Mouse (Mus musculus): Measurements from ENCODE around the gene Psmd12.

Psmd12 gene

GRCm38 (mm10) chr11:107510362-107511269, 31.3 kb downstream of the Psmd12 start:
- peak; percentile 51 for DNase-seq (ENCODE audit: extremely low spot score)

- peak; percentile 47 for DNase-seq (ENCODE audit: extremely low spot score)
Observed at GRCm38 (mm10) chr11:107511954-107512353, 32.7 kb downstream of the Psmd12 start.

DNA sequence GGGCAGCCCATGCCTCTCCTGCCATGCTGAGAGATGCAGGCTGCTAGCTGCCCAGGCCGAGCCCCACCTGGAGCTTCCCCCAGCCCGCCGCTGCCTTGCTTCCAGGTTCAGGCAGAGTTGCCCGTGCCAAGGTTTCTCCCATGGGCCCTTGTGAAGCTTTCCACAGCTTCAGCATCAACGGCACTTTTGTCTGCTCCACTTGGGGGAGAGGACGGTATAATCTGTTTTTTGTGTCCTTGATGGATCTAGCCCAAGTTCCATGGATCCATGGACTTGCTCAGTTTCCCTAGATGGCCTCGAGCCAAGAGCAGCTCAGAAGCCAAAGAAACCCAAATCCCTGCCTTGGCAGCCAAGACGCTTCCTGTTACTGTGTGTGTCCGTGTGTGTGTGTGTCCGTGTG, 33.8 kb downstream of the Psmd12 start:
- no peak for DNase-seq (ENCODE audit: extremely low spot score)

- no peak for DNase-seq (ENCODE audit: extremely low spot score)
Observed at GRCm38 (mm10) chr11:107516387-107516786, 37.1 kb downstream of the Psmd12 start.

GRCm38 (mm10) chr11:107518645-107519429, 39.6 kb downstream of the Psmd12 start:
- DNase-seq (ENCODE audit: extremely low spot score) = no peak

GRCm38 (mm10) chr11:107521153-107521552, 41.9 kb downstream of the Psmd12 start:
- DNase-seq (ENCODE audit: extremely low spot score) = no peak

DNA sequence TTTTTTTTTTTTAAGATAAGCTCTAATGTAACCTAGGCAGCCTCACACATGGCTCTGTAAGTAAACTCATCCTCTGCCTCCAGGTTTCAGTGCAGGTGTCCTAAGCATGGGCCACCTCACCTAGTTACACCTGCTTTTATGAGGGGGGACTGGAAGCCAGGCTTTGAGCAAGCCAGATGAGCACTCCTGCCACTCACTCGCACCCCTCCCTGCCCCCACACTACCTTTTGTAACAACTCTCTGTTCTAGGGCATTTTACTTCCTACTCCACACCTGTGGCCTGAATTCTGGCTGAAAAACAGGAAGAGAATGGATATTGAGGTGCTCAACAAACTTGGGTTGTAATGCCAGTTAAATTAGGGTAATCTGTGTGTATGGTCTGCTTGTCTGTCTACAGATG, 45.7 kb downstream of the Psmd12 start:
- no peak for DNase-seq (ENCODE audit: extremely low spot score)

GRCm38 (mm10) chr11:107527632-107528031, 48.3 kb downstream of the Psmd12 start:
- DNase-seq (ENCODE audit: extremely low spot score) = no peak

DNA sequence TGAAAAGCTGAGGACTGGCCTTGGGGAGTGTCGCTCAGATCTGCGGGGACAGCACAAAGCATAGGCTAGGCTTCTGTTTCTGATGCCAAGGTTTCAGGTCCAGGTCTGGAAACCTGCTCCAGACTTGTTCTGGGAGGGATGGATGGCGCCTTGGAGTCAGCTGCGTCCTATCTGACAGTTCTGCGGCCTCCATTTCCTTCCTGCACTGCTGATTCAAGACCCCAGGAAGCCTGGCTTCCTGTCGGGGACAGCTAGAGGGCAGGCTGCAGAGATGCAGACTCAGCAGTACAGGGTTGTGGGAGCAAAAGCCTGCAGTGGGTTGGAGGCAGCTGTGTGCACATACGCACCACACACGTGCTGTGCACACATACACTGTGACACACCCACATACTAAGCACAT, 50.0 kb downstream of the Psmd12 start:
- DNase-seq (ENCODE audit: extremely low spot score) = no peak

- no peak for DNase-seq (ENCODE audit: extremely low spot score)
Observed at GRCm38 (mm10) chr11:107531445-107531844, 52.2 kb downstream of the Psmd12 start.

DNA sequence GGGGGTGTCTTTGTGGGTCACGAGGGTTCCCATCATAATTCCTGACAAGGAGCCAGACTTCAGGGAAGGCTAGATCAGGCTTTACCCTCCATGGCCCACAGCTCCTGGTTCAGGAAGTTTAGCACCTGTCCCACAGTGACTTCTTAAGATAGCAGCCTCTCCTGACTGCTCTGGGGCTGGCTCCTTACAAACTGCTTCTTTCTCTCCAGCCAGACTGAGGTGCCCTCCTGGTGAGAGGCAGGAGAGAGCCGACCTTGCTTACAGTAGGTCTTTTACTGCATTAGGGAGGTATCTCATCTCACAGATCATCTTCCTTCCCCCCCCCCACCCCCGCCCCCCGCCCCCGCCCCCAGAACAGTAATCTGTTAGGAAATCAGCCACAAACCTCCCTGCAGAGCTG, 53.0 kb downstream of the Psmd12 start:
- DNase-seq (ENCODE audit: extremely low spot score) = no peak

DNA sequence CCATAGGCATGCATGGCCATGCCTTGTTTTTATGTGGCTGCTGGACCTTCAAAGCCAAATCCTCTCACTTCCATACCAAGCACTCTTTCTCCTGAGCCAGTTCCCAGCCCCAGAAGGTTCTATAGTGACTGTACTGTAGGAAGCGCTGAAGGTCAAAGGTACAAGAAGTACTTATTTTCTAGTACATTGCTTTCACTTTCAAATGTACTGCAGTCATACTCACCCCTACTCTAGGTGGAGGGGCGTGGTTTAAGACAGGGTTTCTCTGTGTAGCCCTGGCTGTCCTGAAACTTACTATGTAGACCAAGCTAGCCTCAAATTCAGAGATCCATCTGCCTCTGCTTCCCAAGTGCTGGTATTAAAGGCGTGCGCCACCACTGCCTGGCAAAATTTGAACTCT, 59.7 kb downstream of the Psmd12 start:
- no peak for DNase-seq (ENCODE audit: extremely low spot score)

DNA sequence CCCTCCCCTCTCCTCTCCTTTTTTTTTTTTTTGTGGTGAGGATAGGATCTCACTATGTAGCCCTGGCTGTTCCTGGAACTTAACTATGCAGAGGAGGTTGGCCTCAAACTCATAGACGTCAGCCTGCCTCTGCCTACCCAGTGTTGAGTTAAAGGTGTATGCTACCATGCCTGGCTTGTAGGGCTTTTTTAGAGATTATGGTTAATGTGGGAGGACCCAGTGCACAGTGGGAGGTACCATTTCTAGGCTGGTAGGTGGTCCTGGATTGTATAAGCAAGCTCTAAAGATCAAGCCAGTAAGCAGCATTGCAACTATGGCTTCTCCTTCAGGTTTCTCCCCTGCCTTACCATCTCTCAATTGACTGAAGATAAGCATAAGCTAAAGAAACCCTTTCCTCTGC, 61.1 kb downstream of the Psmd12 start:
- no peak for DNase-seq (ENCODE audit: extremely low spot score)

- DNase-seq (ENCODE audit: extremely low spot score) = peak; percentile 25
Observed at GRCm38 (mm10) chr11:107545747-107546476, 66.6 kb downstream of the Psmd12 start.

- DNase-seq (ENCODE audit: extremely low spot score) = peak; percentile 89
Observed at GRCm38 (mm10) chr11:107546667-107547301, 67.5 kb downstream of the Psmd12 start.

GRCm38 (mm10) chr11:107547351-107548203, 68.3 kb downstream of the Psmd12 start, which contains the start of gene Helz:
TSS of gene Helz (plus strand) at chr11:107547930.
- DNase-seq (ENCODE audit: extremely low spot score) = peak; percentile 90

DNA sequence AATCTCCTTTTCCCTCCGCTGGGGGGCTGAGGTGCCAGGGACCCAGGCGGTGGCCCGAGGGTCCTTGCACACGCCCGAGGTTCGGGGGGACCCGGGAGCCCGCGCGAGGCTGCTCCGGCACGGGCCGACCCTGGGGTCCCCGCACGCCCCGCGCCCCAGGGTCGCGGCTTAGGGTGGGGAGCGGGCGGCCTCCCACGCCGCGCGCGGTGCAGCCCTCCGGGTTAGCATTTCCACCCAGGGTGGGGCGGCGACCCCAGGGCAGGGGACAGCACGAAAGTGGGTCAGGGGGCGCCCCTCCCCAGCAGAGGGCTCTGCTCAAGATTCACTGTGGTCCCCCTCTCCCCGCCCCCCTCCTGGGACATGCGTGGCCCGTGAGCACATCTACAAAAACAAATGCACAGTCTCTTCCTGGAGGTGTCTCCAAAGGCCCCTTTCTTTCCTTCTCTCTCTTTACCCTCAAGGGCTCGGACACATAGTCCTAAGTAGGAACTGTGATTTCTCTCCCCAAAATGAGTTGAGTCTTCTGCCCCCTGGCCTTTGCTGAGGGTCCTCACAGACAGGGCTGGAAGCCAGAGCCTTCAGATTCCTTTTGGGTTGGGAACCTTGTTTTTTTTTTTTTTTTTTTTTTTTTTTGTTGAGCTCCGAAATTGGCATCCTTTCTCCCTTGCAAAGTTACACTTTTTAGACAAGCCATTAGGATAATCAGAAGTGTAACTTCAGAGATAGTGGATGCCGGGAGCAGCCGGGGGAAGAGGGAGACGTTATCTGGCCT, 69.1 kb downstream of the Psmd12 start:
- DNase-seq (ENCODE audit: extremely low spot score) = peak; percentile 12
